Mouse (Mus musculus) stomach, postnatal 0 days (tissue): Measurements from ENCODE around the gene Ccdc27.

Experiments
- CTCF ChIP-seq: IDR thresholded peaks from 2 replicates; pipeline ENCODE4 v1.5.1; 2016; ENCODE audit warnings: antibody characterized with exemption, low read depth, mild to moderate bottlenecking, moderate library complexity
- EP300 ChIP-seq: optimal IDR thresholded peaks from 2 replicates; pipeline ENCODE3; 2016; ENCODE audit warnings: antibody characterized with exemption

- TF ChIP-seq CTCF (peak; percentile 76), EP300 (no peak)
Measured at GRCm38 (mm10) chr4:154019571-154019970, 22.9 kb downstream of the Ccdc27 start.
